Mouse (Mus musculus): Measurements from ENCODE around the gene Gm47791.

GRCm38 (mm10) chr1:82798922-82799321 is 27.9 kb upstream of the Gm47791 start:
- TF ChIP-seq CTCF (IDR thresholded peaks at IDR 0.05; ENCODE audit: borderline replicate concordance, extremely low read depth, insufficient read depth, insufficient read length) (no peak), POLR2A (IDR thresholded peaks at IDR 0.05; ENCODE audit: borderline replicate concordance, extremely low read depth, insufficient read depth, insufficient read length, poor library complexity, severe bottlenecking) (no peak)

Data from brain, embryonic 14.5 days (tissue).